Comparison of ENCODE assay signal across 8 mouse cellular contexts in the genomic region with DNA sequence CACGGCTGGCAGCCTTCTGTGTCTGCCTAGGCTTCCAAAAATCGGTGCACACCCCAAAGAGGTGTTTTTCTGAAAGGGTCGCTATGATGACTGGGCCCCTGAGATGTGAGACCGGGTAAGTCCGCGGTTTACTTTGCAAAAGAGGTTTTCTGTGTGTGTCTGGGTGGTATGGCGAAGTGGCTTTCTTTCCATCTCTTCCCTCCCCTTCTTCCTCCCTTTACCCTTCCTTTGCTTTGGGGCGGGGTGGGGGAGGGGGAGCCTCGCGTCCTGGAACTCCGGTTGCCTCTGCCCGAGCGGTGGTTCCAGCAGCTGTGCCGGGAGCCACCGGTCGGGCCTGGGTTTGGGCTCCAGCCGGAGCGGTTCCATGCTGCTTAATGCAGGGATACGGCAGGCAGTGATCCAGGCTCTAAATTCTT. TPM values are rescaled to one million over a fixed set of nuclear protein-coding genes. Genes with fewer than 3 reads are reported as not detected.
DNase-seq lines count a peak whose midpoint lies in the region; ATAC-seq and TF ChIP-seq lines count a peak whose summit lies in the region.

No protein-coding gene starts in this region.

- H3K27me3 ChIP-seq in embryonic facial prominence, embryonic 13.5 days, result peaks cover 49% of the 10 kb centered on the region
- peaks cover 37% of the 10 kb centered on the region for H3K27me3 ChIP-seq in intestine, embryonic 14.5 days (replicated peaks; ENCODE audit: control insufficient read depth, insufficient read depth, low read length)
- H3K27me3 ChIP-seq in liver, embryonic 16.5 days (ENCODE audit: control insufficient read depth, insufficient read depth, low read depth, low read length), result peaks cover 60% of the 10 kb centered on the region
- no peaks in the 10 kb centered on the region for H3K27me3 ChIP-seq in stomach, postnatal 0 days (ENCODE audit: control insufficient read depth, insufficient read depth, low read length)

- H3K9me3 ChIP-seq in embryonic facial prominence, embryonic 13.5 days, result no peaks in the 10 kb centered on the region
- H3K9me3 ChIP-seq in intestine, embryonic 14.5 days (ENCODE audit: control insufficient read depth, low read length), result no peaks in the 10 kb centered on the region
- H3K9me3 ChIP-seq in liver, embryonic 16.5 days (replicated peaks; ENCODE audit: control insufficient read depth, low read length), result no peaks in the 10 kb centered on the region
- no peaks in the 10 kb centered on the region for H3K9me3 ChIP-seq in stomach, postnatal 0 days (ENCODE audit: control insufficient read depth, low read length)

- peak; percentile 28; the same call in 1 of the 2 replicates for ATAC-seq in embryonic facial prominence, embryonic 13.5 days (ENCODE audit: insufficient number of reproducible peaks, insufficient read depth, low FRiP score, low TSS enrichment, low read depth)
- peak; percentile 37; the same call in 1 of the 2 replicates for ATAC-seq in intestine, embryonic 14.5 days (replicated peaks; ENCODE audit: low FRiP score, low TSS enrichment, low read depth)
- no peak for ATAC-seq in liver, embryonic 16.5 days (ENCODE audit: low read depth)
- peak; percentile 24 for ATAC-seq in stomach, postnatal 0 days (ENCODE audit: low FRiP score, low TSS enrichment)

- H3K4me1 ChIP-seq in embryonic facial prominence, embryonic 13.5 days, result peaks cover 19% of the 10 kb centered on the region
- H3K4me1 ChIP-seq in intestine, embryonic 14.5 days (replicated peaks; ENCODE audit: control insufficient read depth, insufficient read depth, low read length), result peaks cover 5% of the 10 kb centered on the region; the same call in 1 of the 2 replicates
- peaks cover 3% of the 10 kb centered on the region; the same call in 1 of the 2 replicates for H3K4me1 ChIP-seq in liver, embryonic 16.5 days (ENCODE audit: control insufficient read depth, low read depth, low read length)
- peaks cover 12% of the 10 kb centered on the region for H3K4me1 ChIP-seq in stomach, postnatal 0 days (replicated peaks; ENCODE audit: control insufficient read depth, insufficient read depth)

- intact Hi-C loops in gastrocnemius, adult 2 months (cut with DNase I), result no loop called here

- no peak overlapping the region for H3K27ac ChIP-seq in gastrocnemius, adult 2 months
- peak overlapping the region; percentile 75 for H3K27ac ChIP-seq in embryonic facial prominence, embryonic 13.5 days
- H3K27ac ChIP-seq in intestine, embryonic 14.5 days (ENCODE audit: low read depth), result peak overlapping the region; percentile 69
- no peak overlapping the region for H3K27ac ChIP-seq in liver, embryonic 16.5 days (ENCODE audit: low read length)
- no peak overlapping the region; the same call in 1 of the 2 replicates for H3K27ac ChIP-seq in stomach, postnatal 0 days (replicated peaks)

- H3K9ac ChIP-seq in embryonic facial prominence, embryonic 13.5 days, result peak overlapping the region; percentile 79
- peak overlapping the region; percentile 66 for H3K9ac ChIP-seq in intestine, embryonic 14.5 days (ENCODE audit: low read length)
- no peak overlapping the region for H3K9ac ChIP-seq in liver, embryonic 16.5 days (ENCODE audit: low read depth, low read length)
- peak overlapping the region; percentile 63 for H3K9ac ChIP-seq in stomach, postnatal 0 days (ENCODE audit: low read length)

- 0% methylated on average over 19 of the region's 19 CpGs for WGBS in embryonic facial prominence, embryonic 13.5 days
- WGBS in intestine, embryonic 14.5 days, result 0% methylated on average over 18 of the region's 19 CpGs
- 2% methylated on average over 19 of the region's 19 CpGs for WGBS in liver, embryonic 16.5 days (ENCODE audit: insufficient replicate concordance)
- WGBS in stomach, postnatal 0 days, result under 1% methylated on average over 19 of the region's 19 CpGs

- no peak for TF ChIP-seq EP300 in stomach, postnatal 0 days (optimal IDR thresholded peaks at IDR 0.05)

- no peaks in the 10 kb centered on the region for H3K36me3 ChIP-seq in embryonic facial prominence, embryonic 13.5 days
- H3K36me3 ChIP-seq in intestine, embryonic 14.5 days (ENCODE audit: control insufficient read depth, insufficient read depth, low read length), result no peaks in the 10 kb centered on the region
- no peaks in the 10 kb centered on the region for H3K36me3 ChIP-seq in liver, embryonic 16.5 days (ENCODE audit: control insufficient read depth, insufficient read depth)
- H3K36me3 ChIP-seq in stomach, postnatal 0 days (ENCODE audit: control insufficient read depth, insufficient read depth, low read length), result no peaks in the 10 kb centered on the region

- DNase-seq in gastrocnemius, adult 2 months, result peak; percentile 32
- DNase-seq in gastrocnemius, postnatal 10 days, result no peak
- DNase-seq in R1 (ENCODE audit: low read depth, low spot score), result peak; percentile 56
- no peak for DNase-seq in intestine, embryonic 14.5 days (ENCODE audit: low spot score)
- peak; percentile 23 for DNase-seq in stomach, postnatal 0 days (ENCODE audit: low spot score)
- no peak for DNase-seq in spleen, postnatal 4 days (ENCODE audit: low spot score in 2 of 2)

- H3K4me2 ChIP-seq in embryonic facial prominence, embryonic 13.5 days, result peak overlapping the region; percentile 96
- peak overlapping the region; percentile 93 for H3K4me2 ChIP-seq in intestine, embryonic 14.5 days (ENCODE audit: low read length)
- peak overlapping the region; percentile 70 for H3K4me2 ChIP-seq in liver, embryonic 16.5 days (ENCODE audit: low read depth, low read length)
- H3K4me2 ChIP-seq in stomach, postnatal 0 days (replicated peaks; ENCODE audit: low read depth), result peak overlapping the region; percentile 97

- H3K4me3 ChIP-seq in gastrocnemius, adult 2 months, result peak overlapping the region; percentile 80
- peak overlapping the region; percentile 66 for H3K4me3 ChIP-seq in embryonic facial prominence, embryonic 13.5 days
- peak overlapping the region; percentile 61 for H3K4me3 ChIP-seq in intestine, embryonic 14.5 days (ENCODE audit: low read depth, low read length)
- peak overlapping the region; percentile 48 for H3K4me3 ChIP-seq in liver, embryonic 16.5 days (ENCODE audit: low read depth, low read length)
- peak overlapping the region; percentile 62 for H3K4me3 ChIP-seq in stomach, postnatal 0 days (ENCODE audit: low read depth, low read length)

- no peak for TF ChIP-seq CTCF in gastrocnemius, adult 2 months (IDR thresholded peaks at IDR 0.05)
- TF ChIP-seq CTCF in stomach, postnatal 0 days (IDR thresholded peaks at IDR 0.05; ENCODE audit: low read depth), result no peak

RNA-seq across cellular contexts. Expression of a gene that starts 1.3 kb away (rescaled TPM):
- total RNA-seq in gastrocnemius, adult 2 months (2021), result under 1 TPM in 1 of 2 experiments, not detected in 1; 0.06 TPM
- total RNA-seq in gastrocnemius, postnatal 10 days (2021), result 1 to 10 TPM in 1 of 2 experiments, under 1 TPM in 1; 0.23 to 1.0 TPM
- 4.6 and 5.7 TPM in 2 replicates for polyA plus RNA-seq in embryonic facial prominence, embryonic 13.5 days (2015; fragmentation: Nextera tagmentation; extraction: Ambion mirVana)
- 5.0 and 6.1 TPM in 2 replicates for polyA plus RNA-seq in intestine, embryonic 14.5 days (2014; fragmentation: Nextera tagmentation; extraction: Ambion mirVana)
- polyA plus RNA-seq in liver, embryonic 16.5 days (2015; fragmentation: Nextera tagmentation; extraction: Ambion mirVana), result not detected in 2 replicates
- 1.1 and 1.2 TPM in 2 replicates for polyA plus RNA-seq in stomach, postnatal 0 days (2015; fragmentation: Nextera tagmentation; extraction: Ambion mirVana)

Comparison
In these comparisons a context has a peak if more than half of its experiments do, and no peak if none do; other contexts are left out.
1. DNase-seq: peak in gastrocnemius, adult 2 months (single experiment), R1 (single experiment) and stomach, postnatal 0 days (single experiment); none in gastrocnemius, postnatal 10 days (single experiment), intestine, embryonic 14.5 days (single experiment) and spleen, postnatal 4 days (0 of 2).
2. H3K27ac ChIP-seq: peak in embryonic facial prominence, embryonic 13.5 days (single experiment) and intestine, embryonic 14.5 days (single experiment); none in gastrocnemius, adult 2 months (single experiment), liver, embryonic 16.5 days (single experiment) and stomach, postnatal 0 days (single experiment).
3. Peak in every context shown above with its lines, with median percentiles within 50 percentile points of each other: H3K4me3 ChIP-seq and H3K4me2 ChIP-seq.